Mouse (Mus musculus): ENCODE data around the gene Atp13a1. TPM values are rescaled to one million over a fixed set of nuclear protein-coding genes. Genes with fewer than 3 reads are reported as not detected.
A peak's percentile ranks its signal among the peaks of the same experiment; 100 is the strongest.

Atp13a1 gene
- polyA plus RNA-seq (2012; ENCODE audit: insufficient read depth, low replicate concordance), result 21.5 and 34.8 TPM in 2 replicates

DNA sequence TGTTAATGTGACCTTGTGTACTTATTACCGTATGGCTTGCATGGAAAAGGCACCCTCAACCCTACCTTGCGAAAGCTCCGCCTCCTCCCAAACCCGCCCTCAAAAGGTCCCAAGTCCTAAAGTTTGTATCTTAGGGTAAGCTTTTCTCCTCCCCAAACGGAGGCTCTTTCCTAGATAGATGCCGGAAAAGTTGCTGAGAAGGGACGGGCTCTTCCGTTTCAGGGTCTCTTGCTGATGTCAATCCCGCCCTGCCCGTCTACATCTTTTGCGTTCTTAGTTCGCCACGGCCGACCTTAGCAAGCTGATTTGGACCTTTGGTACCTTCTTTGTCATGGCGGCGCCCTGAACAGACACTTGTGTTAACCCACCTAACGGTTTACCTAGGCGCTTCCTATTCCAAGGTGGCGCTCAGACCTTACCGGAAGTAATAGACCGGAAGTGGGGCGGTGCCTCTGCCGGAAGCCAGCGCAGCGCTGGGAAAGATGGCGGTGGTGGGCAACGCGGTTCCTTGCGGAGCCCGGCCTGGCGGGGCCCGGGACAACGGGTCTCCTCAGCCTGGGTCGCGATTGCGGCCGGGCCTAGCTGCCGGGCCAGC is at the start of gene Atp13a1, which contains the start of gene Zfp866:
Gene Atp13a1, plus strand, starts transcription at position 391 of the 595 bp plus-strand sequence.
Gene Zfp866, minus strand, starts transcription at position 406 of the 595 bp plus-strand sequence.
- Histone ChIP-seq H3K27me3 (replicated peaks) (no peaks in the 10 kb centered on the region), H3K36me3 (replicated peaks; ENCODE audit: low read length) (peaks cover 33% of the 10 kb centered on the region), H3K9me3 (no peaks in the 10 kb centered on the region), H3K4me1 (peaks cover 52% of the 10 kb centered on the region), H3K4me3 (replicated peaks) (peak within 1 kb of the TSS; percentile 98)
- TF ChIP-seq GATA1 (IDR thresholded peaks at IDR 0.05; ENCODE audit: borderline replicate concordance, low read length) (no peak), FLI1 (IDR thresholded peaks at IDR 0.05; ENCODE audit: low read length) (peak; percentile 100; the same call in 1 of the 2 replicates)

GRCm38 (mm10) chr8:69741231-69741630 is 49.7 kb upstream of the Atp13a1 start:
- Histone ChIP-seq H3K27me3 (replicated peaks) (peaks cover 3% of the 10 kb centered on the region), H3K4me3 (replicated peaks) (no peak overlapping the region), H3K4me1 (no peaks in the 10 kb centered on the region; the same call in 1 of the 2 replicates), H3K36me3 (replicated peaks; ENCODE audit: low read length) (peaks cover 15% of the 10 kb centered on the region), H3K9me3 (no peaks in the 10 kb centered on the region)
- no peak for TF ChIP-seq GATA1 (IDR thresholded peaks at IDR 0.05; ENCODE audit: borderline replicate concordance, low read length)
- no peak for TF ChIP-seq FLI1 (IDR thresholded peaks at IDR 0.05; ENCODE audit: low read length)

- peaks cover 20% of the 10 kb centered on the region for H3K4me1 ChIP-seq
- peak within 1 kb of the TSS; percentile 100 for H3K4me3 ChIP-seq (replicated peaks)
- TF ChIP-seq GATA1 (IDR thresholded peaks at IDR 0.05; ENCODE audit: borderline replicate concordance, low read length), result no peak
- TF ChIP-seq FLI1 (IDR thresholded peaks at IDR 0.05; ENCODE audit: low read length), result no peak
- H3K9me3 ChIP-seq, result no peaks in the 10 kb centered on the region
- no peaks in the 10 kb centered on the region for H3K27me3 ChIP-seq (replicated peaks)
- H3K36me3 ChIP-seq (replicated peaks; ENCODE audit: low read length), result peaks cover 3% of the 10 kb centered on the region
These were observed 41.2 kb upstream of the Atp13a1 start, which contains the start of gene Zfp963 for GRCm38 (mm10) chr8:69749544-69750454. Gene Zfp963, minus strand, starts transcription at chr8:69749970.

- Histone ChIP-seq H3K27me3 (replicated peaks) (no peaks in the 10 kb centered on the region), H3K4me1 (peaks cover 17% of the 10 kb centered on the region), H3K36me3 (replicated peaks; ENCODE audit: low read length) (peaks cover 17% of the 10 kb centered on the region), H3K9me3 (no peaks in the 10 kb centered on the region), H3K4me3 (replicated peaks) (no peak overlapping the region)
- no peak for TF ChIP-seq FLI1 (IDR thresholded peaks at IDR 0.05; ENCODE audit: low read length)
- no peak for TF ChIP-seq GATA1 (IDR thresholded peaks at IDR 0.05; ENCODE audit: borderline replicate concordance, low read length)
These were observed 38.5 kb upstream of the Atp13a1 start for GRCm38 (mm10) chr8:69752437-69752836.

DNA sequence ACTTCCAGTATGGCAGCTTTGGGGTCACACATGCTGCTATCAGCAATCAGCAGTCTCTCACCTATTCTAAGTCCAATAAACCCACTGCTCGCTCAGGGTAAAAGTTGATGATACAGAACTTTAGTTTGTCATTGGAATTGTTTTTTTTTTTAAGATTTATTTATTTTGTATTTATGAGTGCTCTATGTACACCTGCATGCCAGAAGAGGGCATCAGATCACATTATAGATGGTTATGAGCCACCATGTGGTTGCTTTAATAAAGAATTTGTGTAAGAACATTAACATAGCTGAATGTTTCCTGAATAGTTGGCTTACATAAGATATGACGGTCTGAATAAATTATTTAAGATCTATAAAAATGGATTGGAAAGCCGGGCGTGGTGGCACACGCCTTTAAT is 32.6 kb upstream of the Atp13a1 start:
- H3K4me3 ChIP-seq (replicated peaks), result no peak overlapping the region
- peaks cover 59% of the 10 kb centered on the region for H3K36me3 ChIP-seq (replicated peaks; ENCODE audit: low read length)
- TF ChIP-seq GATA1 (IDR thresholded peaks at IDR 0.05; ENCODE audit: borderline replicate concordance, low read length) (no peak), FLI1 (IDR thresholded peaks at IDR 0.05; ENCODE audit: low read length) (no peak)
- peaks cover 11% of the 10 kb centered on the region for H3K4me1 ChIP-seq
- no peaks in the 10 kb centered on the region for H3K27me3 ChIP-seq (replicated peaks)
- no peaks in the 10 kb centered on the region for H3K9me3 ChIP-seq

DNA sequence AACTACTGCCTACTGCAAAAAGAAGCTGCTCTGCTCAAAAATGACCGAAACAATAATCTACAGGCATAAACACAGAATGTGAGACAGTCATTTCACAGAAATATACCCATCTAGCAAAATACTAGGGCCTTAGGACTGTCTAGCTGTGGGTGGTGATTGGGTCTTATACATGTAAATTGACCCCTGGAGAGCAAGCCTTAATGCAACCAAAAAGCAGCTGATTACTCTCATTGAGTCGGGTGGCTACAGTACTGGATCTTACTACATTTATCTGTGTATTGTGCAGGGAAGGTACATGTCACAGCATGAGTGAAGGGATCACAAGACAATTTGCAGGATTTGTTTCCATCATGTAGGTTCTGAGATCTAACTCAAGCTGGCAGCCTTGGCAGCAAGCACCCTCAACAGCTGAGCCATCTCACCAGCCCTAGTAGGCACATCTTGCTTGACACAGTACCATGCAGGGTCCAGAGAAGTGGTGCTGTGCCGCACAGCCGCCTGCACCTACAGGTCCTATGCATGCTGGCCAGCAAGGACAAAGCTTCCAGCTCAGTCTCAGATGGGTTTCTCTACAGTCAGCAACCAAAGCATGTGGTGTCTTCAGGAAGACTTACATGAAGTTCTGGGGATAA is 29.0 kb upstream of the Atp13a1 start:
- TF ChIP-seq FLI1 (IDR thresholded peaks at IDR 0.05; ENCODE audit: low read length), result no peak
- TF ChIP-seq GATA1 (IDR thresholded peaks at IDR 0.05; ENCODE audit: borderline replicate concordance, low read length), result no peak
- Histone ChIP-seq H3K36me3 (replicated peaks; ENCODE audit: low read length) (peaks cover 82% of the 10 kb centered on the region), H3K9me3 (peaks cover 18% of the 10 kb centered on the region), H3K4me3 (replicated peaks) (no peak overlapping the region), H3K4me1 (peaks cover 18% of the 10 kb centered on the region), H3K27me3 (replicated peaks) (no peaks in the 10 kb centered on the region)

- Histone ChIP-seq H3K4me3 (replicated peaks) (no peak overlapping the region), H3K4me1 (peaks cover 33% of the 10 kb centered on the region), H3K36me3 (replicated peaks; ENCODE audit: low read length) (peaks cover 62% of the 10 kb centered on the region), H3K9me3 (peaks cover 11% of the 10 kb centered on the region), H3K27me3 (replicated peaks) (no peaks in the 10 kb centered on the region)
- TF ChIP-seq FLI1 (IDR thresholded peaks at IDR 0.05; ENCODE audit: low read length), result no peak
- no peak for TF ChIP-seq GATA1 (IDR thresholded peaks at IDR 0.05; ENCODE audit: borderline replicate concordance, low read length)
These were observed 19.7 kb upstream of the Atp13a1 start for GRCm38 (mm10) chr8:69771221-69771620.

GRCm38 (mm10) chr8:69772106-69772505 is 18.9 kb upstream of the Atp13a1 start:
- peaks cover 5% of the 10 kb centered on the region for H3K9me3 ChIP-seq
- no peak overlapping the region for H3K4me3 ChIP-seq (replicated peaks)
- TF ChIP-seq GATA1 (IDR thresholded peaks at IDR 0.05; ENCODE audit: borderline replicate concordance, low read length) (no peak), FLI1 (IDR thresholded peaks at IDR 0.05; ENCODE audit: low read length) (no peak)
- no peaks in the 10 kb centered on the region for H3K27me3 ChIP-seq (replicated peaks)
- H3K36me3 ChIP-seq (replicated peaks; ENCODE audit: low read length), result peaks cover 55% of the 10 kb centered on the region
- peaks cover 40% of the 10 kb centered on the region for H3K4me1 ChIP-seq

- Histone ChIP-seq H3K27me3 (replicated peaks) (no peaks in the 10 kb centered on the region), H3K4me1 (peaks cover 55% of the 10 kb centered on the region), H3K9me3 (no peaks in the 10 kb centered on the region), H3K36me3 (replicated peaks; ENCODE audit: low read length) (peaks cover 31% of the 10 kb centered on the region), H3K4me3 (replicated peaks) (peak within 1 kb of the TSS; percentile 98)
- no peak for TF ChIP-seq GATA1 (IDR thresholded peaks at IDR 0.05; ENCODE audit: borderline replicate concordance, low read length)
- TF ChIP-seq FLI1 (IDR thresholded peaks at IDR 0.05; ENCODE audit: low read length), result no peak
These were observed 16.3 kb upstream of the Atp13a1 start, which contains the start of gene Gm20422 for GRCm38 (mm10) chr8:69774503-69775148. Gene Gm20422, minus strand, starts transcription at chr8:69774886.
